Mouse (Mus musculus): ENCODE measurements around the gene Tm4sf20.

DNA sequence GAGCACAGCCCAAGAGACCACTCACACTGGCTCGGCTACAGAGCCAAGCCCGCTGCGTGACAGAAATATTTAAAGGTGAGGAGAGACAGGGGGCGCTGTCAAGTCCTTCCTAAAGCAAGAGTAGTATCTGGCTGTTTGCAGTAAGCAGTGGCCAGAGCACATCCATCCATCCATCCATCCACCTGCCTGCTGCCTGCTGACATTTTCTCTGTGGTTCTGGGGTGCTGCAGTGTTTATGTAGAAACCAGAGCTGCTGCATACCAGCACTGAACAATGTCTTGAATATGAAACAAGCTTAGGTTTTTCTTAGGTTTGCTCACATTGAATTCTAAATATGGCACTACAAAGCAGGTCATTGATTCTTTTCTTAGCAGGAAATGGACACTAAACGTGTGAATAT is 4.9 kb upstream of the Tm4sf20 start:
- TF ChIP-seq NRF1 (IDR thresholded peaks at IDR 0.05; ENCODE audit: low read depth, low read length) (no peak), ETS1 (conservative IDR thresholded peaks at IDR 0.05; ENCODE audit: low read depth, low read length) (no peak), POLR2AphosphoS2 (IDR thresholded peaks at IDR 0.05; ENCODE audit: low read depth, low read length) (no peak), SMC3 (IDR thresholded peaks at IDR 0.05; ENCODE audit: low read depth, low read length) (peak; percentile 21; the same call in 1 of the 2 replicates), ZC3H11A (IDR thresholded peaks at IDR 0.05; ENCODE audit: low read depth, low read length) (no peak), JUN (IDR thresholded peaks at IDR 0.05; ENCODE audit: insufficient read depth, low read depth, low read length) (no peak), CHD1 (IDR thresholded peaks at IDR 0.05; ENCODE audit: low read depth, low read length) (no peak), EP300 (IDR thresholded peaks at IDR 0.05; ENCODE audit: low read length) (no peak), MAZ (IDR thresholded peaks at IDR 0.05; ENCODE audit: low read depth, low read length) (no peak), E2F4 (IDR thresholded peaks at IDR 0.05; ENCODE audit: insufficient replicate concordance, low read depth, low read length) (no peak), CTCF (conservative IDR thresholded peaks at IDR 0.05 in 1 of 2, IDR thresholded peaks at IDR 0.05 in 1 of 2; ENCODE audit: low read depth in 2 of 2, low read length in 2 of 2) (peak in 1 of 2 experiments; percentile 47; a peak in 2 of 4 replicates), POLR2A (IDR thresholded peaks at IDR 0.05; ENCODE audit: low read depth, low read length) (no peak)
